Mouse (Mus musculus): ENCODE measurements around the gene Nxph2. TPM values are rescaled to one million over a fixed set of nuclear protein-coding genes. Genes with fewer than 3 reads are reported as not detected.
"Not testable (repeated sequence)": the region's sequence is repeated elsewhere in the genome, so short reads cannot be mapped to it uniquely, and the experiment has no call there.

The Nxph2 gene
- not detected for total RNA-seq (2021)

GRCm38 (mm10) chr2:23320746-23321585, at the start of gene Nxph2:
Nxph2 (plus strand) TSS chr2:23321246.
- intact Hi-C loops (cut with DNase I): no loop called here
- DNase-seq: peak; percentile 1 to 3

- DNase-seq: peak; percentile 15 to 43
- intact Hi-C loops (cut with DNase I): not testable (repeated sequence)
These were observed 30.1 kb upstream of the Nxph2 start for GRCm38 (mm10) chr2:23290991-23291390.

- intact Hi-C loops (cut with DNase I): loop anchor here (10.0 kb wide), 1 partner anchor 270 kb away; no protein-coding TSS in a partner anchor
These were observed 6.2 kb upstream of the Nxph2 start for GRCm38 (mm10) chr2:23314869-23315268.

More at GRCm38 (mm10) chr2:23314869-23315268, 6.2 kb upstream of the Nxph2 start:
- DNase-seq: peak in 1 of 2 experiments; percentile 4

Other genes with a start within 250 kb of the Nxph2 start
- gene Mastl, start 165.2 kb upstream of the Nxph2 start, total RNA-seq (2021): 1 to 10 TPM; 4.3 to 5.3 TPM
- gene Yme1l1, start 164.9 kb upstream of the Nxph2 start, total RNA-seq (2021): 10 to 100 TPM; 69.2 to 72.5 TPM
- not detected for gene 4931423N10Rik, start 113.8 kb upstream of the Nxph2 start, total RNA-seq (2021)

Measured in heart, postnatal 10 days (tissue).